Mouse (Mus musculus) neural tube, embryonic 14.5 days (tissue): ENCODE results near the gene Zkscan8. TPM values are rescaled to one million over a fixed set of nuclear protein-coding genes. Genes with fewer than 3 reads are reported as not detected.

Experiments
- polyA plus RNA-seq: library from polyadenylated mRNA; unstranded; fragments of >200 nt; fragmentation: Nextera tagmentation; extraction: Ambion mirVana; gene quantifications from 2 replicates; pipeline ENCODE4 v1.2.1, GENCODE M21; 2014

Gene Zkscan8
- polyA plus RNA-seq, 1 experiment from 2014 or later: 9.5 TPM

Other genes starting within 250 kb of the Zkscan8 start
- not detected in 2 replicates for gene Gpx5, start 238.4 kb downstream of the Zkscan8 start, polyA plus RNA-seq
- gene Gpx6, start 219.0 kb downstream of the Zkscan8 start, polyA plus RNA-seq: 0.35 TPM in 1 of 2 replicates, not detected in the other
- not detected in 2 replicates for gene Olfr1367, start 184.2 kb downstream of the Zkscan8 start, polyA plus RNA-seq
- 11.4 and 13.3 TPM in 2 replicates for gene Zscan12, start 168.3 kb downstream of the Zkscan8 start, polyA plus RNA-seq
- gene Zkscan3, start 128.4 kb downstream of the Zkscan8 start, polyA plus RNA-seq: 66.5 and 70.2 TPM in 2 replicates
- 4.1 and 4.6 TPM in 2 replicates for gene Pgbd1, start 90.1 kb downstream of the Zkscan8 start, polyA plus RNA-seq
- 23.0 and 25.3 TPM in 2 replicates for gene Zscan26, start 77.4 kb downstream of the Zkscan8 start, polyA plus RNA-seq
- 3.0 and 3.9 TPM in 2 replicates for gene Nkapl, start 62.6 kb downstream of the Zkscan8 start, polyA plus RNA-seq
- 10.5 and 11.3 TPM in 2 replicates for gene Zkscan4, start 52.2 kb downstream of the Zkscan8 start, polyA plus RNA-seq
- gene Gm10065, start 51.7 kb downstream of the Zkscan8 start, polyA plus RNA-seq: not detected in 2 replicates
- gene AK157302, start 35.9 kb downstream of the Zkscan8 start, polyA plus RNA-seq: 0.18 and 0.67 TPM in 2 replicates
- gene Gm11273, start 29.7 kb downstream of the Zkscan8 start, polyA plus RNA-seq: 8.3 and 8.5 TPM in 2 replicates
- 0.11 and 0.17 TPM in 2 replicates for gene Olfr1366, start 11.7 kb upstream of the Zkscan8 start, polyA plus RNA-seq
- gene Olfr1535, start 28.8 kb upstream of the Zkscan8 start, polyA plus RNA-seq: 0.13 TPM in 1 of 2 replicates, not detected in the other
- not detected in 2 replicates for gene Olfr1364, start 50.6 kb upstream of the Zkscan8 start, polyA plus RNA-seq
- not detected in 2 replicates for gene Olfr1362, start 82.9 kb upstream of the Zkscan8 start, polyA plus RNA-seq
- gene Olfr11, start 111.4 kb upstream of the Zkscan8 start, polyA plus RNA-seq: not detected in 2 replicates
- not detected in 2 replicates for gene Olfr1361, start 132.3 kb upstream of the Zkscan8 start, polyA plus RNA-seq
- not detected in 2 replicates for gene Olfr1360, start 146.3 kb upstream of the Zkscan8 start, polyA plus RNA-seq
- not detected in 2 replicates for gene Olfr1359, start 167.0 kb upstream of the Zkscan8 start, polyA plus RNA-seq
- 1.5 TPM in 1 of 2 replicates, not detected in the other for gene Hist1h2bl, start 185.0 kb upstream of the Zkscan8 start, polyA plus RNA-seq
- gene Hist1h2ai, start 185.3 kb upstream of the Zkscan8 start, polyA plus RNA-seq: 7.0 and 9.4 TPM in 2 replicates
- 0.79 and 2.4 TPM in 2 replicates for gene Hist1h3h, start 186.5 kb upstream of the Zkscan8 start, polyA plus RNA-seq
- gene Hist1h2bm, start 190.9 kb upstream of the Zkscan8 start, polyA plus RNA-seq: 0.82 TPM in 1 of 2 replicates, not detected in the other
- gene Hist1h4j, start 203.9 kb upstream of the Zkscan8 start, polyA plus RNA-seq: 0.37 and 0.75 TPM in 2 replicates
- 1.2 TPM in 1 of 2 replicates, not detected in the other for gene Hist1h4k, start 219.4 kb upstream of the Zkscan8 start, polyA plus RNA-seq
- gene Hist1h2ak, start 222.7 kb upstream of the Zkscan8 start, polyA plus RNA-seq: 1.4 and 2.9 TPM in 2 replicates
- gene Hist1h2bn, start 223.0 kb upstream of the Zkscan8 start, polyA plus RNA-seq: 1.0 TPM in 1 of 2 replicates, not detected in the other
- 0.68 and 1.3 TPM in 2 replicates for gene Hist1h1b, start 249.5 kb upstream of the Zkscan8 start, polyA plus RNA-seq